Mouse (Mus musculus) ovary, postnatal 36 days (tissue): ENCODE data around the gene Fibcd1.

Experiments
- DNase-seq: peaks from one replicate; pipeline ENCODE4 v3.0.0; 2022; ENCODE audit warnings: low spot score, mixed read lengths

The Fibcd1 gene

DNA sequence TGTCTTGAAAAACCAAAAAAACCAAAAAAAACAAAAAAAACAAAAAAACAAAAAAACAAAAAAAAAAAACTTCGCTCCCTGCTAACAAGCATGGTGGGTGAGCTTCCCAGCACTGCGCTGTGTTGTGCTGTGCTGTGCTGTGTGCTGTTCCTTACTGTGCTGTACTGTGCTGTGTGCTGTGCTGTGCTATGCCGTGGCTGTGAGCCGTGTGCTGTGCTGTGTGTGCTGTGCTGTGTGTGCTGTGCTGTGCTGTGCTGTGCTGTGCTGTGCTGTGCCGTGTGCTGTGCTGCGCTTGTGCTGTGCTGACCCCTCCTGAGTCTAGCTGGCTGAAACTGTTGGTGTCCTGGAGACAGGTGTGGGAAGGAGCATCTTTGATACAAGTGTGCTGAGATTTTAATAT, 78.7 kb downstream of the Fibcd1 start:
- no peak for DNase-seq
